Mouse (Mus musculus) ovary, adult 18-20 months (tissue): ENCODE data around the gene Gm28305.

ENCODE experiments used
- DNase-seq: peaks from one replicate; pipeline ENCODE4 v3.0.0; 2022; ENCODE audit warnings: low spot score, mixed read lengths

Gm28305 gene

DNA sequence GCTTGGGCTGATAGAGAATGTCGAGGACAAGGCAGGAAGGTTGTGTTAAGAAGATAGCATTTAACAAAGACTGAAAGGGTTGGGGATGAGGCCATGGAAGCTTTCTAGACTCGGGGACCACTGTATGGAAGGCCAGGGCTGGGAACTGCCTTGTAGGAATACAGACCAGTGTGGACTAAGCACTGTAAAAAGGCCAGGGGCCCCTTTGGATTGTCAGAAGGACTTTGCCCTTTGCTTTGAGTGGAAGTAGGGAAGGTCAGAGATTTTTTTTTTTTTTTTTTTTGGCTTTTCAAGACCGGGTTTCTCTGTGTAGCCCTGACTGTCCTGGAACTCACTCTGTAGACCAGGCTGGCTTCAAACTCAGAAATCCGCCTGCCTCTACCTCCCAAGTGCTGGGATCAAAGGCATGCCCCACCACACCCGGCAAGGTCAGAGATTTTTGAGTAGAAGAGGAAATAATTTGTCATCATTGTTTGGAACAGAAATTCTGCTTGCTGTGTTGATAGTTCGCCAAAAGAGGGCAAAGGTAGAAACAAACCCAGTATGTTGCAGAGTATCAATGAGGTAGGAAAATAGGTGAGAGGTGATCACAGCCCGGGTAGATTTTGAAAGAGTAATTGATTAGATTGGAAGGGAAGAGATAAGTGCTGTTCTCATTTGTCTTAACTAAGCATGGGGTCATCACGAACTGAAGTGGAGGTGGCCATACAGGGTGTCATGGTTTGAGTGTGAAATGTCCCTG is 30.6 kb downstream of the Gm28305 start:
- DNase-seq: no peak

DNA sequence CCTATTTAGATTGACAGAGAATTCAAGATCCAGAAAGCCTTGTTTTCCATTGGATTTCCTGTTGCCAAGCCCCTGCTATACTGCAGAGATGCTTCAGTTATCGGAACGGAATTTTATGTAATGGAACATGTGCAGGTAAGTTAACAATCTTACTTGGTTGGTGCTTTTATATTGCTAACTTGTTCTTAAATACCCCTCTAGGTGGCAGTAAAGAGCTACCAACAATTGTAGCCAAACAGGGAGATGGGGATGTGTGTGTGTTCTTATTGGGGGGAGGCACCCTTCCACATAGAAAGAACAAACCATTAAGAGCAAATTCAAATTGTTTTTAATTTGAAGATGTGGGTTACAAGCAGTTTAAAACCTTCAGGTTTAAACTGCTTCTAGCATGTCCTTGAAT is 35.3 kb downstream of the Gm28305 start:
- no peak for DNase-seq

DNA sequence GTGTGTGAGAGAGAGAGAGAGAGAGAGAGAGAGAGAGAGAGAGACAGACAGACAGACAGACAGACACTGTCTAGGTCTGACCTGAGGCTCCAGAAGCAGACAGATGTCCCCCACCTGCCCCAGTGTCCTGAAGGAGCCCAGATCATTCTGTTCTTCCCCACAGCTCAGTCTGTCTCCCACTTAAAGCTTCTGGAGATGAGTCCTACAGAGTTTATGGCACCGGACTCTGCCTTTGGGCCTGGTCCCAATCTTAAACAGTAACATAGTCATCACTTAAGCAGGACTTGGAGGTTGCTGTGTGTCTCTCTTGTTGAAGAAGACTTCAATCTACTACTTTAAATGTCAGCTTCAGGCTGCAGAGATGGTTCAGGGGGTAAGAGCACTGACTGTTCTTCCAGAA is 38.3 kb downstream of the Gm28305 start:
- DNase-seq: no peak

DNA sequence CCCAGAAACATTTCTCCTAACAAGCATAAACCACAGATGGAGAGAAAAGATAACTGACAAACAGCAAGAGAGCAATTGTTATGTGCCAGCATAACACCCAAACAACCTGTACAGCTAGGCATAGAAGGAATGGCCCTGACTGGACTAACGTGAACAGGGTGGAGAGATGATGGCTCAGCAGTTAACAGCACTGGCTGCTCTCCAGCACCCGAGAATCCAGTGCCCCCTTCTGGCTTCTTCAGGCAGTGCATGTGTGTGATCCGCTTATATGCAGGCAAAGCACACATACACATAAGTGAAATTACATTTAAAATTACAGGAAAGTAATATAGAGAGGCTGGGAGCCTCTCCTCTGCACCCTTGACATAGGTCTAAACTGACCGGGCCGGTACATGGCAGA is 38.9 kb downstream of the Gm28305 start:
- DNase-seq: no peak

DNA sequence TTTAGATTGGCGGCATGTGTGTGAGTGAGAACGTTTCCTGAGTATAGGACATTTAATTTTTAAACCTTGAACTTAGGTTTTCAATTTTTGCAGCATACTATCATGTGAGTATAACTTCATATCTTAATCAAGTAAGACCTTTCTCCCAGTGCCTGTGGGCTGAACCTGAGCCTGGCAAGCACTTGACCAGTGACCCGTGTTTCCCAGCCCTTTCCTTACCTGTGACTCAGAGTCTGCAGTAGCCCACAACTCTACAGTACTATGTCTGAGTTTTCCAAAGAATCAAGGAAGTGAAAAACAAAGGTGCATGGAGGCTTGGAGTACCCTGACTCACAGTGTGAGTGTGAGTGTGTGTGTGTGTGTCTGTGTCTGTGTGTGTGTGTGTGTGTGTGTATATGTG is 39.6 kb downstream of the Gm28305 start:
- no peak for DNase-seq

DNA sequence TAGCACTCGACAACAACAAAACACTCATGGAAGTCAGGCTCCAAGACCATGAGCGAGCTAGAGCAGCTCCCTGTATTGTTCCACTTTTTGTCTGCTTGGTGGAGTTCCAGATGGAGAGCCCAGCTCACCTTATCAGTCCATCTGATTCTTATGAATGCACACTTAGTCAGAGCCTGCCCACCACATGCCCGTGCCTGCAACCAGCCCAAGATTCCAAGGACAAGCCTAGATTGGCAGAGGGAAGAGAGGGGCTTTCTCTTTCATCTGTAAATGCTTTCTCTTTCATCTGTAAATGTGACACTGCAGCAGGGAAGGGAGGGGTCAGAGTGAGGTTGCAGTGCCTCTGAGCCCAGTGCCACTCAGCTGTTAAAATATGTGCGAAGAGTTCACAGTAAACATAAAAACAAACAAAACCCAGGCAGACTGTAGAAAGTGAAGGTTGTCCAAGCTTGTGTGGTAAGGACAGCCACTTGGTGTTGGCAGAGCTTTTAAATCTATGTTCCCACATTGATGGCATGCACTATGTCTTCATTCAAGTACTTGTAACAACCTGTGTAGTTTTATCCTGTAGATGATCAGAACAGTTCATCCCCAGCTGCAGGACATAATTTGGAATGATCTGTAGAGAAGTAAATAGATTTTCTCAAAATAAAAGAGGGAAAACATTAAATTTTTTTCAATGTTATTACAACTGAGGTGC is 45.4 kb downstream of the Gm28305 start:
- DNase-seq: no peak

DNA sequence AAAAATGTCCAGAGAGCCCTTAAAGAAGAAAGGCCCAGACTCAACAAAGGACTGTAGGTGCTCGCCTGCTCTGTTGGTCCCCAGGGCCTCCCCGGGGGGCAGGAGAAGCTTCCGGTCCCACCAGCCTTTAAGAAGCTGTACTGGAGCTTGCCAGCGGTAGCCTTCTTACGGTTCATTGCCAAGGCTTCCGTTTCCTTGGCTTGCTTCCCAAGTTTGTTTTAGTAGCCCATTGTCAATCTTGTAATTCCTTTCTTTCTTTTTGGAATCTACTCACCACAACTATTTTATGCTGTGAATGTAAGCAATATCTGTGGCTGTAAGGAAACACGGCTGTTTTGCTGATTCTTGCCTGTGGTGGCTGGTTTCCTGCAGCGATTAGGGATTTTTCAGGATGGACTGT is 48.1 kb downstream of the Gm28305 start:
- DNase-seq: no peak

DNA sequence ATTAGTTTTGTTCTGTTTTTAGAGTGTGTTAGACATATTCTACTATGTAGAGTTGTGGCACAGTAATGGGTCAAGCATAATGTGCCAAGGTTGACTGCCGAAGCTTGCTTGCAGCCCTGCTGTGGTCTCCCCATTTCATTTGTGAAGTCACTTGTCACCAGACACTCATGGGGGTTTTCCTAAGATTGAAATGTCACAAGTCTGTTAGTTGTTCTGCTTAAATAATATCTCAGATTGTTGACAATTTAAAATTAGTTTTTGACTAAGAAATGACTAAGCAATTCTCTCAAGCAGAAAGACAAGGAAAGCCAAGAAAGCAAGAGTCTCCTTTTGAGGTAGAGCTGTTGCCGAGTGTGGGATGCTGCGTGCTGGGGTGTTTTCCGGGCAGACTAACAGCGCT is 52.5 kb downstream of the Gm28305 start:
- DNase-seq: no peak

DNA sequence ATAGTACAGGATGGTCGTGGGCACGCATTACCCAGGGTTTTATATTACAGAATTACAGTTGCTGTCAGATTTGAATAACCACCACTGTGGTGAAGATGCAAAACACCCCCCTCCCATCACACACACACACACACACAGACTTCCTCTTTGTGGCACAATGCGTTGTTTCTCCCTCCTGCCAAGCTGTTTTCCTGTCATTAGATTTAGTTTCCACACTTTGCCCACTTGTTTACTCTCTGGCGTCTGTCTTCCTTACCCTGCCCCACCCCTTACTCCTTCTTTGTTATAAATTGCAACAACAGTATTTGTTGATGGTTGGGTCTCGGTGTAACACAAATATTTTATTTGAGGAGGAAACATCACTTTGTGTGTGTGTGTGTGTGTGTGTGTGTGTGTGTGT is 57.8 kb downstream of the Gm28305 start:
- DNase-seq: no peak

DNA sequence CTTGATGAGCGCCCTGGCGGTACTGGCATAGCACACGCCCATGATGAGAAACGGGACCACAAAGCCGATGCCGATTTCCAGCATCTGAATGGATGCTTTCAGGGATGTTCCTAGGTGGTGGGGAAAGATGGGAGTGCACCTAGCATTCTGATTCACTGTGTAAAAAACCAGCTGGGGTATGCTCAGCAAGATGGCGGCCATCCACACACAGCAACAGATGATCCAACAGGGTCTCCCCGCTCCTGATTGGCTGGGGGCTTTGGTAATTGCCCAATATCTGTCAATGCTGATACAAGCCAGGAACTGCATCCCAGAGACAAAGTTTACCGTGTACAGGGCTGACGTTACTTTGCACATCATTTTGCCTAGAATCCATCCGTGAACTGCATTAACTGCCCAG is 58.6 kb downstream of the Gm28305 start:
- DNase-seq: no peak

DNA sequence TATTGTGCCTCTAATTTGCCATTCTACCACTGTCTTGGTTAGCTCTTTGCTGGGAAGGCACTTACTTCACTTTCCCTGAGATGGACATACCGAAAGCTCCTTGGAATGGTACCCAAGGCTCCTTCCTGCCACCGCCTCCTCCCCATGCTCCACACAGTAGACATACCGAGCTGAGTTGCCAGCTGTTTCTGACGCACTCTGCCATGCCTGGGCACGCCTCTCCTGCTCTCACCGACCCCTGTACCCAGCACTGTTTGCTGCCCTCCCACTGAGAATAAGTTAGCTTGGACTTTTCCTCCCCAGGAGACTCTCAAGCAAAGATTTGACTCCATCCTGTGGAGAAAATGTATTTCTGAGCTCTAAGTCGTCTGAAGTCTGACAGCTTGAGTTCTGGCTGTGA is 60.4 kb downstream of the Gm28305 start:
- no peak for DNase-seq

DNA sequence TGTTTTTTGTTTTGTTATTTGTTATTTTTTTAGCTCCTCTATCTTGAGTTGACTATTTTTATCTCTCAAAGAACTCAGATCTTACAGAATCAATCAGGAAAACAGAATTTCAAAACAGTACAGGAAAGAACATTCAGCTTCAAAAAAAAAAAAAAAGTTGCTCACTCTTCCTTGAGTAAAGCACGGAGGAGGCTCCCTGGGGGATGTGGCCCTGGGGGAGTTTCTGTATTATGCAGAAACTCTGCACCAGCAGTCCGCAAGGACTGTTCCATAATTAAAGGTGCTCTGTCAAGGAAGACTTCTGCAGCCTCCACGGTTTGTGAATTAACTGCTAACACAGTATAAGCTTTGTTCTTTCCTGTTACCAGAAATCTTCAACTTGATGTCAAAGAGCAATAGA is 61.0 kb downstream of the Gm28305 start:
- DNase-seq: peak; percentile 28

DNA sequence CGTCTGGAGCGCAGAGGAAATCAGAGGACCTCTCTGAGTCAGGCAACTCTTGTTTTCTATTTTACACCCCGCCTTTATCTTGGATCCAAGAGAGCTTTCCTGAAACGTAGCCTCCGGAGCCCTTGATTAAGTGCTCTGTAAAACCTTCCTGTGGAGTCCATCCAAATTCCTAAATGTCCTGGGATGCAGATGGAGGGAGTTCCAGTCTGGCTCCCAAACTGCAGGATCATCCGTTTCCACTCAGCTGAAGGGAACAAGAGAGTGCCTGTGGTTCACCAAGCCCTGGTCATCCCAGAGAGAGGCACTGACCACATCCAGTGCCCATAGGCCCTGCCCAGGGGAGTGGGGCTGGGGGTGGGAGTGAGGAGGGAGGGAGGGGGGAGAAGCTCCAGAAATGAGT is 61.8 kb downstream of the Gm28305 start:
- no peak for DNase-seq

DNA sequence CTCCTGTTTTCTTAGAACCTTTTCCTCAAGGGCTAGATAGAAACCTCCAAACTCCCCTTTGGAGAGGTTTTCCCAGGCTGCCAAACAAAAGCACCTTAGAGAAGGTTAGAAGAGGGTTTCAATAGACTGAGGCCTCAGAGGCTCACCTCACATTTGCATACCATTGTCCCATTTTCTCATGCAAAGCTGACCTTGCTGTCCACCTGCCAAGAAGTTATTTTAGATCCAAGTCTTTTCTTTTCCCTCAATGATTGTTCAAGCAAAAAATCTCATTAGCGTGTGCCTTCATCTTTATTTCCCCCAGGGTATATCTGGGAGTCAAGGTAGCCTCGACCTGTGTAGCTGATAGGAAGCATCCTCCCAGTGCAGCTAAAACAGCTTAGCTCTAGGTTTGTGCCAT is 62.4 kb downstream of the Gm28305 start:
- no peak for DNase-seq

DNA sequence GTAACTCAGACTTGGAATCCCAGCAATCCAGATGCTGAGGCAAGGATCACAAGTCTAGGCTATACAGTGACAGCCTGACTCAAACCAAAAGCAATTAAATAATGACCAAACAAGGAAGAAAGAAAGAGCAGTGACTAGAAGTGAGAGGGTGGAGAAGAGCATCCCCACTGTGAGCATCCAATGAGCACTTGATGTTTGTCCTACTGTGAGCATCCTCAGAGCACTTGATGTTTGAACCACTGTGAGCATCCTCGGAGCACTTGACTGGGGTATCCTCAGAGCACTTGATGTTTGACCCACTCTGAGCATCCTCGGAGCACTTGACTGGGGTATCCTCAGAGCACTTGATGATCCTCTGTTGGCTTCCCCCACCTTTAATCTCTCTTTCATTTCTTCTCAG is 64.5 kb downstream of the Gm28305 start:
- DNase-seq: no peak

DNA sequence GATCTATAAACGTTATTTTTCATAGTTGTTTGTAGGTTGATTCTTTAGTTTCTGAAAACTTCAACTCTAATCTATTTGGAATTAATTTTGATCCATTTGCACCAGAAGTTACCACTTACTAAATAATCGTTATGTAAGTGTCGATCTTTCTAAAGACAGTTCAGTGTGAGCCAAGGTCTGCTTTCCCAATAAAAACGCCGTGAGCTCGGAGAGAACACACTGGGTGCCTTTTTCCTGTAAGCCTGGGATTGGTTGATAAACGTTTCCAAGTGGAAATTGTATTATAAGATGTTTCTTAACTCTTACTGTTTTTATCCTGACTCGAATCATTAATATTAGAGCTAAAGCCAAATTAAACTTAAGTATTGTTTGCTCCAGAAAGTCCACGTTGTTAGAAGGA is 66.5 kb downstream of the Gm28305 start:
- DNase-seq: no peak

DNA sequence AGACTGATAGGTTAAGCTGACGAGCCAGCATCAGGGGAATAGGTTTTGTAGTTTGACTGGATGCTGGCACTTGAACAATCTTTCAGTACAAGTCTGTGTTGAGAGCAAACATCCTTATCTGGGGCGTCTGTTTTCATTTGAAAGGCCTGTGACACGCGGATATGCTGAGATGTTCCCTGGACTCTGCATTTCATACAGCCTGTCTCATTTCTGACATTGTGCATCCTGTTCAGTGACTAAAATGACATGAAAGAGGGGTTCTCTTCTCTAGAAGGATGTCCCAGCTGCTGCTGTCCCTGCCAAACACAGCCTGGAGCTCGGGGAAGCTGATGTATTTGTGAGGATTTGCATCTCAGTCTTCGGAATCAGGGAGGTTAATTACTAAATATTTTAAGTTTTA is 67.0 kb downstream of the Gm28305 start:
- DNase-seq: no peak

DNA sequence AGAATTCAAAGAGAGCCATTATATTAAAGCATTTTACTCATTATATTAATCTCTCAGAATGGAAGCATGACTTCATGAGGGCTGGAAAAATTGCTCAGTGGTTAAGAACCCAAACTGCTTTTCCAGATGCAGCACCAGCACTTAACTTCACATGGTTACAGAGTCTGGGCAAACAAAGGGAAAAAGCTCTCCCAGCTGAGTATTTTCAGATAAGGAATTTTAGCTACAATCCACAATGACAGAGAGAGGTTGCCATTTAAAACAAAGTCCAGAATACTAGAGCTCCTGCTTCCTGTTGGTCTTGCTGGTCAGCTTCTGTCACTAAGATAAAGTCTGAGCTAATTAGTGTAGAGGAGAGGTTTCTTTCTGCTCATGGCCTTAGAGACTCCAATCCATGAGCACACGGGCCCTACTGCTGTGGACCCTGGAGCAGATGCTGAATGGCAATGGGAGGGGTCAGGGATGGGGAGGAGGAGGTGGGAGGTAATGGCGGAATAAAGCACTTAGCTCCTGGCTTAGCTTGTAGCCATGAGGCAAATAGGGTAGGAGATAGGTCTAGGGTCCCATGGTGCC is 68.2 kb downstream of the Gm28305 start:
- no peak for DNase-seq

DNA sequence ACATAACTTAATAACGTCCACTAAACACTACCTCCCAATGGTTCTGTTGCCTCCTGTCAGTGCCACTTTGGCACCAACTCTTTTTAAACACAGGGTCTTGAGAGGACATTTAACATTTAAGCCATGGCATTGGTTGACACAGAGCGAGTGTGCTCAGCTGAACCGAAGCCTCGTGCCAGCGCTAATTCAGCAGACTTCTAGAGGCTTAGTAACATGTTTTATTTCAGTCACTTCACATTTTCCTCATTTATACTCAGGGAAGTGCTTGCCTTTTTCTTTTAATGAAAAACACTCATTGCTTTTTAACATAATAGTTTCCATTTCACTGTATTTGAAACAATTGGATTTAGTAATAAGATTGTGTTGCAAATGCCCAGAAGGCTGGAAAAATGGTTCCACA is 68.7 kb downstream of the Gm28305 start:
- DNase-seq: no peak

DNA sequence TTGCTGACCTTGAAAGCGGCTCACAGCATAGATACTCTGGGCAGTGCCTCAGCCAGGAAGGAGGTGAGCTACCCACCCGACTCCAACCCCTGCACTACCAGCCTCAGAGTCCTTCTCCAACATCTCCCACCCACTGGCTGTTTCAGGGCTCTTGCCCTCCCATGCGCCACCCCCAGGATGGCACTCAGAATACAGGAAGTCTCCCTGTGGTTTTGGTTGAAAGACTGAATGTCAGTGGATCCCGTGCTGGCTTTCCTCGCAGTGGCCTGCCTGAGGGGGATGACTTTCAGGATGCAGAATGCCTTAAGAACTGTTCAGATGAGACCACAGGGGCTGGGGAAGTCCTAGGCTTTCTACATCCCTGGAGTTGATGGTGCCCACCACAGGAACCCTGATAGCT is 82.6 kb downstream of the Gm28305 start:
- DNase-seq: no peak

DNA sequence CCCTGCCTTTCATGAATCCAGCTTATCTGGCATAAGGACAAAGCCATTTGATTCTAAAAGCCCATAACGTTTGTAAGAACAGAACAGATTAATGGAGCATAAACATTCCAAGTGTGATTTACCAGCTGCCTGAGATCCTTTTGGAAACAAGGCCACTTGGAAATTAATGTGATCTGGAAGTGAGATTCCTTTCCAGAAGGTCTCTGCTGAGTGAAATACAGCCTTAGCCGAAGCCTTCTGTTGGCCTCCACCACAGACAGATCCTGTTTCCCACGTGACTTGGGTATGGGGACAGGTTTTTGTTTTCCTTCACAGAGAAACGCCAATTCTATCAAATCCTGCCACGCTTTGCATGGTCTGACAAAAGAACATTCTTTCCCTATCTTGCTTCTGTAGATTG is 83.2 kb downstream of the Gm28305 start:
- no peak for DNase-seq
